Mouse (Mus musculus): Measurements from ENCODE around the gene Astn2.

- TF ChIP-seq CTCF (IDR thresholded peaks at IDR 0.05; ENCODE audit: low read depth, low read length) = peak; percentile 54
- TF ChIP-seq POLR2A (IDR thresholded peaks at IDR 0.05; ENCODE audit: extremely low read depth, insufficient read depth, low read length) = no peak
These were observed 814.6 kb downstream of the Astn2 start for GRCm38 (mm10) chr4:65589780-65590179.

All from liver, adult 2 months (tissue).